Mouse (Mus musculus): ENCODE data around the gene Shq1. TPM values are rescaled to one million over a fixed set of nuclear protein-coding genes. Genes with fewer than 3 reads are reported as not detected.

Shq1 gene
- polyA plus RNA-seq, 1 experiment = 6.0 TPM

DNA sequence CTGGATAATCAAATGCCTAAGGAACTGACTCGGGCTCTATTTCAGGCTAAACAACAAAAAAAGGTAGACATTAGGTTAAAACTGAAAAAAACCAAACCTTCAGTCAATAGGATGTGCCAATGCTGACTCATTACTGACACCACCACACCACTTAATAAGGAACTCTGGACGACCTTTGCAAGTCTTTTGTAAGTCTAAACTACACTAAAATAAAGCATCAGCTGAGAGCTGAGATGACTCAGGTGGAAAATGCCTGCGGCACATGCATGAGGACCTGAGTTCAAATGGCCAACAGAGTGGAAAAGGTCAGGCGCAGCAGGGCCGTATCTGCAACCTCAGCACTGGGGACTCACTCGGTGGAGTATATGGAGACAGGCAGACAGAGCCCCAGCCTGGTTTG is 69.3 kb downstream of the Shq1 start:
- TF ChIP-seq CTCF (IDR thresholded peaks at IDR 0.05; ENCODE audit: borderline replicate concordance, extremely low read depth, insufficient read depth, insufficient read length) (no peak), POLR2A (IDR thresholded peaks at IDR 0.05; ENCODE audit: borderline replicate concordance, extremely low read depth, insufficient read depth, insufficient read length, poor library complexity, severe bottlenecking) (no peak)
- DNase-seq (ENCODE audit: low read depth) = no peak

DNA sequence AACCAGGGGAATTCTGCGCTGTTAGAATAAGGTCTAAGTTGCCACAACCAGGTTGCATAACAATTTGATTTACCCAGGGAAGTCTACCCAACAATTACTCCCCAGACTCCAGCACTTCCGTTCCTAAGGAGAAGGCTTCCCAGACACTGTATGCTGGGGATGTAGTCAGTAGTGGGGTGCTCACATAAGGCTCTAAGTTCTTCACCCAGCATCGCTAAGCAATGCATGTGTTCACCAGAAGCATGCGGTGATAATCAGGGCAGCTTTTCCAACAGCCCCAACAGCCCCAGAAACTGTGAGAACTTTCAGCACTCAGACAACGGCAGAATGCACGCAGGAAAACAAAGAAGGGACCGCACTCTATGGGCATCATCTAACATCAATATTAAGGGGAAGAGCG is 77.1 kb downstream of the Shq1 start:
- TF ChIP-seq POLR2A (IDR thresholded peaks at IDR 0.05; ENCODE audit: borderline replicate concordance, extremely low read depth, insufficient read depth, insufficient read length, poor library complexity, severe bottlenecking) = no peak
- no peak for TF ChIP-seq CTCF (IDR thresholded peaks at IDR 0.05; ENCODE audit: borderline replicate concordance, extremely low read depth, insufficient read depth, insufficient read length)
- no peak for DNase-seq (ENCODE audit: low read depth)

- no peak for DNase-seq (ENCODE audit: low read depth)
- TF ChIP-seq CTCF (IDR thresholded peaks at IDR 0.05; ENCODE audit: borderline replicate concordance, extremely low read depth, insufficient read depth, insufficient read length) = no peak
- TF ChIP-seq POLR2A (IDR thresholded peaks at IDR 0.05; ENCODE audit: borderline replicate concordance, extremely low read depth, insufficient read depth, insufficient read length, poor library complexity, severe bottlenecking) = no peak
Measured at GRCm38 (mm10) chr6:100592991-100593390, 78.0 kb downstream of the Shq1 start.

DNA sequence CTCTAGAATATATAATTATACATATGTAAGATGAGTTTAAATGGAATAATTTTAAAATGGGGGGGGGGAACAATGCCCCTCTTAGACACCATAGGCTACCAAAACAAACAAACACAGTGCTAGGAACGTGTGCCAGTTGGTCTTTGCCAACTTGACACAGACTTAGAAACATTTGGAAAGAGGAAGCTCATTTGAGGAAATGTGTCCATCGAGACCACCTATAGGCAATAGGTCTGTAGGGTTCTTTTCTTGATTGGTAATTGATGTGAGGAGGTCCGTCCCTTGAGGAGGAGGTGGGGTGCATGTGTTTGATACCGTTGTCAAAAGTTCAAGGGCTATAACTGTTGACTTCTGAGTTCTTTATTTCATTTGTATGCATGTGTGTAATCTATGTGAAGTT is 80.4 kb downstream of the Shq1 start:
- TF ChIP-seq POLR2A (IDR thresholded peaks at IDR 0.05; ENCODE audit: borderline replicate concordance, extremely low read depth, insufficient read depth, insufficient read length, poor library complexity, severe bottlenecking) (no peak), CTCF (IDR thresholded peaks at IDR 0.05; ENCODE audit: borderline replicate concordance, extremely low read depth, insufficient read depth, insufficient read length) (no peak)
- no peak for DNase-seq (ENCODE audit: low read depth)

GRCm38 (mm10) chr6:100588876-100589275 is 82.1 kb downstream of the Shq1 start:
- DNase-seq (ENCODE audit: low read depth) = no peak
- TF ChIP-seq CTCF (IDR thresholded peaks at IDR 0.05; ENCODE audit: borderline replicate concordance, extremely low read depth, insufficient read depth, insufficient read length) = no peak
- no peak for TF ChIP-seq POLR2A (IDR thresholded peaks at IDR 0.05; ENCODE audit: borderline replicate concordance, extremely low read depth, insufficient read depth, insufficient read length, poor library complexity, severe bottlenecking)

DNA sequence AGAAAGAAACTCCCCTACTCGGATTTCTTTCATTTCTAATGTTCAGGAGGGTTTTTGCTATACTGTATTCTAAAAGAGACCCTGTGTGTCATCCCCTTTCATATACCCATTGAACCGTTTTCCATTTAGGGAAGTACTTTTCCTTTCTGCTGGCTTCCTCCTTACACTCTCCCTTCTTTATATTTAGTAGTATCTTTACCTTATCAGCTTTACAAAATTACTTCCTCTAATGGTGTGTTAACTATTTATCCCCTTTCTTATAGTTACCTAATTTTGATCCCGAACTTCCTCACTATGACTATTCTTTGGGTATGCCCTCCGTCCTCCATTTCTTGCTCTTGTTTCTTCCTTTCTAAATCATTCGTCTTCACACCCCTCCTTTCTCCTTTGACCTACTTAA is 84.2 kb downstream of the Shq1 start:
- no peak for DNase-seq (ENCODE audit: low read depth)
- TF ChIP-seq POLR2A (IDR thresholded peaks at IDR 0.05; ENCODE audit: borderline replicate concordance, extremely low read depth, insufficient read depth, insufficient read length, poor library complexity, severe bottlenecking) (no peak), CTCF (IDR thresholded peaks at IDR 0.05; ENCODE audit: borderline replicate concordance, extremely low read depth, insufficient read depth, insufficient read length) (no peak)

- TF ChIP-seq CTCF (IDR thresholded peaks at IDR 0.05; ENCODE audit: borderline replicate concordance, extremely low read depth, insufficient read depth, insufficient read length) (no peak), POLR2A (IDR thresholded peaks at IDR 0.05; ENCODE audit: borderline replicate concordance, extremely low read depth, insufficient read depth, insufficient read length, poor library complexity, severe bottlenecking) (no peak)
- DNase-seq (ENCODE audit: low read depth) = peak; percentile 66
Measured at GRCm38 (mm10) chr6:100581951-100582350, 89.0 kb downstream of the Shq1 start.

GRCm38 (mm10) chr6:100581056-100581455 is 89.9 kb downstream of the Shq1 start:
- DNase-seq (ENCODE audit: low read depth) = peak; percentile 87
- TF ChIP-seq POLR2A (IDR thresholded peaks at IDR 0.05; ENCODE audit: borderline replicate concordance, extremely low read depth, insufficient read depth, insufficient read length, poor library complexity, severe bottlenecking) (no peak), CTCF (IDR thresholded peaks at IDR 0.05; ENCODE audit: borderline replicate concordance, extremely low read depth, insufficient read depth, insufficient read length) (no peak)

DNA sequence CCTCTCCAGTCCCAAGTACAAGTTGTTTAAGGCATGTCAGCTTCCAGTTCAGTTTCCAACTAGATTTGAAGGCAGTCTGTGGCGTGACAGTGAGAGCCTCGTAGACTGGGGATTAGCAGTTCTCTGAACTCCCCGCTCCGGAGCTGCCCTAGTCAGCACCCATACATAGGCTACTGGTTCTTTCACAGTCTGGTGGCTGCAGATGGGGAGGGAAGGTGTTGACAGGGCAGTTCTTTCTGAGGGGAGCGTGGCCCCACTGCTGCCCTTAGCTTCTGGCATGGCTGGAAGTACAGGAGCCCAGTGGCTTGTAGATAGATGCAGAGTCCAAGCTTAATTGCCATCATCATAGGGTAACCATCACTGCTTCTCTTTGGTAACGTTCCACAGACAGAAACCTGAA is 93.4 kb downstream of the Shq1 start:
- no peak for DNase-seq (ENCODE audit: low read depth)
- no peak for TF ChIP-seq POLR2A (IDR thresholded peaks at IDR 0.05; ENCODE audit: borderline replicate concordance, extremely low read depth, insufficient read depth, insufficient read length, poor library complexity, severe bottlenecking)

DNA sequence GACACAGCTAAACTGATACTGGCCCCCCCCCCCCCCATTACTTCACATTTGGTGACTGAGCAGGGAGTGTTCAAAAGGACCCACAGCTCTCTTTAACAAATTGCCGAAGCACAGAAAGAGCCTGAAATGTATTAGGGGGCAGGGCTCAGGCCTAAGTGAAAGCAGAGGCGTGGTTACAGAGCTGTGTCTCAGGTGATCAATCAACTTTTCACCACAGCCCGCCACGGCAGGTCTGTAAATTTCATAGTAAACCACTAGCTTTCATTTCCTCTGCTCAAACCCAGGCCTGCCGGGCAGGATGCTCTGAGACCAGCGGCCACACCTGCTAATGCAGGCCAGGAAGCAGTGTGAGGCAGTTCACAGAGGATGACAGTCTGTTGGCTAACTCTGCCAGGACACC is 94.8 kb downstream of the Shq1 start:
- TF ChIP-seq POLR2A (IDR thresholded peaks at IDR 0.05; ENCODE audit: borderline replicate concordance, extremely low read depth, insufficient read depth, insufficient read length, poor library complexity, severe bottlenecking) (no peak), CTCF (IDR thresholded peaks at IDR 0.05; ENCODE audit: borderline replicate concordance, extremely low read depth, insufficient read depth, insufficient read length) (no peak)
- DNase-seq (ENCODE audit: low read depth) = no peak

DNA sequence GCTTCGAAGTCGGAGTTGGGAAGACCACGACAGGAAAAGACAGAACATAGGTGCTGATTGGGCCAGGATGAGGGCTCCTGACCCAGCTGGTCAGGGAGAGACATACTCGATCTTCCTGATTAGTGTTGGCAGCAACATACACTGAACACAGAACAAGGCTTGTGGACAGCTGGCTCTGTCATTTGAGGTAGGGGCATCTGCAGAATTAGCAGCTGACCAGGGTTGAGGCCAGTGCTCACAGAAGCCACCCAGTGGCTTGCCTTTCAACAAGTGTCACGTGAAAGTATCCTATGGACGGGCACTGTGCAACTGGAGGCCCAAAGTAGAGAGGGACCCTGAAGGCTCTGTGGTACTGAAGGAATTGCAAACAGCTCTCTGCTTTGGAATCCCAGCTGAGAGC is 104.2 kb downstream of the Shq1 start:
- TF ChIP-seq CTCF (IDR thresholded peaks at IDR 0.05; ENCODE audit: borderline replicate concordance, extremely low read depth, insufficient read depth, insufficient read length) (no peak), POLR2A (IDR thresholded peaks at IDR 0.05; ENCODE audit: borderline replicate concordance, extremely low read depth, insufficient read depth, insufficient read length, poor library complexity, severe bottlenecking) (no peak)
- DNase-seq (ENCODE audit: low read depth) = no peak

DNA sequence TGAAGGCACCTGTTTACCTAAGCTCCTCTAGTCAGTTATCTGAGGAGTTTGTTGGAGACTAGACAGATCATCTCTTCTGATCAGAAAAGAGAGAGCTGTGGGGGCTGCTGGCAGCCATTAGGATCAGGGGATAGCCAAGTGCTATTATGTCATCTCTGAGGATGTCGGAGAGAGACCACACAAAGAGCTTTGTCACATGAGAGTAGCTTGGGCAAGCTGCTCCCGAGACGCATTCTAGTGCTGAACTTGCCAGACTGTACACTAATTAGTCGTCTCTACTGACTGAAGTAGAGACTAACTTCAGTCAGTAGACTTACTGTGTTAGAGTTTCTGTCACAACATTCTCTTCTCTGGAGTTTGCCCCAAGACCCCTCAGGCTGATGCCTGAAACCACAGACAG is 106.4 kb downstream of the Shq1 start:
- TF ChIP-seq CTCF (IDR thresholded peaks at IDR 0.05; ENCODE audit: borderline replicate concordance, extremely low read depth, insufficient read depth, insufficient read length) (no peak), POLR2A (IDR thresholded peaks at IDR 0.05; ENCODE audit: borderline replicate concordance, extremely low read depth, insufficient read depth, insufficient read length, poor library complexity, severe bottlenecking) (no peak)
- peak; percentile 83 for DNase-seq (ENCODE audit: low read depth)
